Comparison of ENCODE assay signal across 17 mouse cellular contexts in the genomic region with DNA sequence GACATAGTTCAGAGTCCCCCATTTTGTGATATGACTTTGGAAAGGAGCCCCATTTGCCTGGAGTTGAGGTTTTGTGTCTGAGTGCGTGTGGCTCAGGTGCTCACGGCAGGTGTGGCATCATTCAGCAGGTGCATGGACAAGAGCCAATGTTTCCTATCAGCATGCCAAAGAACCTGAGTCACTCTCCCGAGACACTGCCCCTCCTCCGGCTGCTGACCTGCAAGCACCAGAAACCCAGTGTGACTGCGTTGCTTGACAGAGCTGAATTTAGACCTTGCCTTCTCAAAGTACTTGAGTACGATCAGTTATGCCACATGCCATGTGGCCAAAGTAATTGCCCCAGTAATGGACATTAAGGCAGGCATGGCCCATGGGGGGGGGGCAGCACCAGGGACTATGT. TPM values are rescaled to one million over a fixed set of nuclear protein-coding genes. Genes with fewer than 3 reads are reported as not detected.
DNase-seq lines count a peak whose midpoint lies in the region; ATAC-seq and TF ChIP-seq lines count a peak whose summit lies in the region.
"Had no signal": no experiment of that assay in that cellular context is flagged by ENCODE, and none has a peak within 500 bp of the region (broad histone marks: within the 10 kb centered on the region; RNA-seq: fewer than 3 reads in every experiment).

No protein-coding gene starts in this region.

- peak; percentile 90 for ATAC-seq in intestine, embryonic 15.5 days
- ATAC-seq: forebrain, embryonic 16.5 days; inflammation-experienced regulatory T-cells, adult 6 months; midbrain, embryonic 16.5 days had no signal

- no peak overlapping the region for H3K4me3 ChIP-seq in heart, adult 2 months
- no peak overlapping the region for H3K4me3 ChIP-seq in intestine, embryonic 15.5 days (replicated peaks)
- H3K4me3 ChIP-seq: erythroblast, embryonic 14.5 days; hindbrain, embryonic 12.5 days; layer of hippocampus, adult 2 months; liver, embryonic 15.5 days; megakaryocyte, embryonic 14.5 days had no signal

- no peaks in the 10 kb centered on the region for H3K9me3 ChIP-seq in intestine, embryonic 15.5 days
- H3K9me3 ChIP-seq: hindbrain, embryonic 12.5 days; liver, embryonic 15.5 days; megakaryocyte, embryonic 14.5 days had no signal

- no peaks in the 10 kb centered on the region for H3K27me3 ChIP-seq in heart, adult 2 months (ENCODE audit: control insufficient read depth, insufficient read depth, low read length)
- no peaks in the 10 kb centered on the region for H3K27me3 ChIP-seq in intestine, embryonic 15.5 days (replicated peaks)
- H3K27me3 ChIP-seq: hindbrain, embryonic 12.5 days; liver, embryonic 15.5 days had no signal

- H3K9ac ChIP-seq in heart, adult 2 months (ENCODE audit: low read depth, low read length) = no peak overlapping the region
- no peak overlapping the region for H3K9ac ChIP-seq in intestine, embryonic 15.5 days
- H3K9ac ChIP-seq: hindbrain, embryonic 12.5 days; liver, embryonic 15.5 days had no signal

- no peak overlapping the region for H3K27ac ChIP-seq in heart, adult 2 months
- H3K27ac ChIP-seq in intestine, embryonic 15.5 days = no peak overlapping the region
- H3K27ac ChIP-seq: hindbrain, embryonic 12.5 days; layer of hippocampus, adult 2 months; liver, embryonic 15.5 days had no signal

- no peak for TF ChIP-seq CTCF in heart, adult 2 months (IDR thresholded peaks at IDR 0.05)

- intact Hi-C loops in heart, adult 2 months (cut with DNase I) = no loop called here

- H3K36me3 ChIP-seq in heart, adult 2 months (ENCODE audit: control insufficient read depth, insufficient read depth, low read length) = no peaks in the 10 kb centered on the region
- H3K36me3 ChIP-seq in intestine, embryonic 15.5 days = no peaks in the 10 kb centered on the region
- H3K36me3 ChIP-seq: hindbrain, embryonic 12.5 days; liver, embryonic 15.5 days had no signal

- no peak for TF ChIP-seq EP300 in heart, adult 2 months (IDR thresholded peaks at IDR 0.05; ENCODE audit: insufficient read depth, low read depth, low read length)

- 78% methylated on average over 6 of the region's 6 CpGs for whole genome bisulfite sequencing in heart, adult 2 months
- 71% methylated on average over 6 of the region's 6 CpGs for WGBS in intestine, embryonic 15.5 days

- peak; percentile 78 for DNase-seq in heart, adult 11 months
- DNase-seq in heart, adult 2 months = no peak
- DNase-seq in lung, adult 18-20 months = peak; percentile 39 to 66
- DNase-seq in lung, postnatal 36 days = peak; percentile 63
- DNase-seq in ovary, postnatal 10 days (ENCODE audit: low spot score) = no peak
- DNase-seq in layer of hippocampus, adult 8-10 months (ENCODE audit: low spot score in 2 of 2) = no peak
- DNase-seq in adrenal gland, postnatal 36 days = no peak
- DNase-seq: adrenal gland, postnatal 10 days had no signal

- H3K79me2 ChIP-seq in heart, adult 2 months (replicated peaks; ENCODE audit: control insufficient read depth, insufficient read depth, low read length) = no peaks in the 10 kb centered on the region

- peaks cover 1% of the 10 kb centered on the region; the same call in 1 of the 2 replicates for H3K4me1 ChIP-seq in heart, adult 2 months (ENCODE audit: control insufficient read depth, insufficient read depth, low read length)
- H3K4me1 ChIP-seq in intestine, embryonic 15.5 days (replicated peaks) = no peaks in the 10 kb centered on the region
- H3K4me1 ChIP-seq: hindbrain, embryonic 12.5 days; liver, embryonic 15.5 days; megakaryocyte, embryonic 14.5 days had no signal

- no peak overlapping the region for H3K4me2 ChIP-seq in intestine, embryonic 15.5 days (replicated peaks)
- H3K4me2 ChIP-seq: hindbrain, embryonic 12.5 days; liver, embryonic 15.5 days had no signal

- TF ChIP-seq POLR2A in heart, adult 2 months (IDR thresholded peaks at IDR 0.05; ENCODE audit: insufficient read depth, low read depth, low read length) = no peak

RNA-seq across cellular contexts. Expression of gene Amot, which starts 7.5 kb away (rescaled TPM):
- total RNA-seq in heart, adult 2 months (2021) = 1 to 10 TPM; 6.1 to 7.2 TPM
- polyA plus RNA-seq in heart, adult 2 months (2012; rRNA removed) = 6.4 and 6.7 TPM in 2 replicates
- 17.7 and 19.9 TPM in 2 replicates for polyA plus RNA-seq in intestine, embryonic 15.5 days (2015; fragmentation: Nextera tagmentation; extraction: Ambion mirVana)
- total RNA-seq in layer of hippocampus, adult 8-10 months (2022) = 10 to 100 TPM; 24.1 to 31.8 (median 28.3) TPM
- total RNA-seq in adrenal gland, postnatal 36 days (2021) = 1 to 10 TPM; 6.8 to 7.0 TPM

Comparison
In these comparisons a context has a peak if more than half of its experiments do, and no peak if none do; other contexts are left out.
1. DNase-seq: peak in heart, adult 11 months (single experiment), lung, adult 18-20 months (2 of 2) and lung, postnatal 36 days (single experiment); none in heart, adult 2 months (0 of 2), ovary, postnatal 10 days (single experiment), layer of hippocampus, adult 8-10 months (0 of 2) and adrenal gland, postnatal 36 days (0 of 2).